Mouse (Mus musculus) small intestine, adult 2 months (tissue): ENCODE data around the gene Serping1.

Experiments used
- CTCF ChIP-seq: fragments of 200-500 bp; IDR thresholded peaks from 2 replicates; pipeline ENCODE4 v1.5.1; 2012; ENCODE audit warnings: low read depth, mild to moderate bottlenecking, control low read depth, inconsistent platforms, low read length, moderate library complexity, mixed read lengths; ENCODE audit not compliant: insufficient replicate concordance, insufficient read length; ENCODE audit errors: extremely low read depth
- POLR2A ChIP-seq: fragments of 200-500 bp; IDR thresholded peaks from 2 replicates; pipeline ENCODE4 v1.6.1; 2012; ENCODE audit warnings: low read depth, mild to moderate bottlenecking, control low read depth, inconsistent platforms, low read length, moderate library complexity

DNA sequence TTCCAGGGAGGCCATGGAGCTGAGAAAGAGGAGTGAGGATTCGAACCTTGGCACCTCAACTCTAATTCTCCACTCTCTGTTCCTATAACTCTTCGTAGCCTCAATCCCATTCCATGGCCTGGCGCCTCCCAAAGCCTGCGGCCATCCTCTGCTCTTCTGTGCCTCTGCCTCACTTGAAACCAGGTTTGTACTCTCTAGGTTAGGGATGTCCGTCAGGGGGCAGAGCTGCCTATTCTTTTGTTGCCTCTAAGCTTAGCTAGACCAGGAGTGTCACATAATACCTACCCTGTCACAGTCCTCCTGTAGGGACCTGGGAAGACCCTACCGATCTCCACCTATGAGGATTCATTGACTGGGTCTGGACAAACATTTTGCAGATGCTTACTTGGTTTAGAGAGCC is 37.4 kb upstream of the Serping1 start:
- no peak for TF ChIP-seq CTCF
- TF ChIP-seq POLR2A = no peak
